Mouse (Mus musculus): Measurements from ENCODE around the gene Abtb1.

DNA sequence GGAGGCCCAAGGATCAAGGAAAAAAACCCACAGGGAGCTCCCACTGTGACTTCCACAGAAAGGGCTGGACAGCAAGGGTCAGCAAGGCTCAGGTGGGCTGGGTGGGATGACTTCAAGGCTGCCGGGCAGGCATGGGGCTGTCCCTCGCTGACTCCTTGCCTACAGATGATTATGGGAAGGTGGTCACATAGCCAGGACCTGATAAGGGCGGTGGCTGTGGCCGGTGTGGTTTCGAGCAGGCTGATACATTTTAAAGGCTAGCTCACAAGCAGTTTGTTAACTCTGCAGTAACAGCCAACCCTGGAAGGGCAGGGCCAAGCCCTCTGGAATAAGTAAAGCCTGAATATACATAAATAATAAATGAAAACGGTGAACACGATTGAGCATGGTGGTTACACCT lies 38.7 kb downstream of the Abtb1 start:
- no peak for TF ChIP-seq EP300 (optimal IDR thresholded peaks at IDR 0.05)
- TF ChIP-seq CTCF (IDR thresholded peaks at IDR 0.05; ENCODE audit: low read depth) = no peak
